Mouse (Mus musculus) regulatory T cell (primary cell): Measurements from ENCODE around the gene Lgals3.

ENCODE experiments used
- in situ Hi-C: fragments of 300-600 bp; cut with MboI, MseI; formaldehyde crosslinking; loops from one replicate; pipeline ENCODE4 v1.15.1; 2025; ENCODE audit warnings: high pct_unique_total_duplicates

Lgals3 gene

GRCm38 (mm10) chr14:47369741-47370140 is 2.2 kb downstream of the Lgals3 start:
- in situ Hi-C loops: no loop called here

- in situ Hi-C loops: no loop called here
Observed at GRCm38 (mm10) chr14:47370790-47371189, 3.2 kb downstream of the Lgals3 start.

- in situ Hi-C loops: no loop called here
Observed at GRCm38 (mm10) chr14:47371689-47372088, 4.1 kb downstream of the Lgals3 start.

- in situ Hi-C loops: no loop called here
Observed at GRCm38 (mm10) chr14:47373728-47374678, 6.5 kb downstream of the Lgals3 start.

- in situ Hi-C loops: no loop called here
Observed at GRCm38 (mm10) chr14:47376526-47376925, 9.0 kb downstream of the Lgals3 start.

GRCm38 (mm10) chr14:47378336-47378735 is 10.8 kb downstream of the Lgals3 start:
- in situ Hi-C loops: no loop called here

GRCm38 (mm10) chr14:47383911-47384310 is 16.4 kb downstream of the Lgals3 start:
- in situ Hi-C loops: no loop called here

- in situ Hi-C loops: no loop called here
Observed at GRCm38 (mm10) chr14:47384653-47385052, 17.1 kb downstream of the Lgals3 start.

- in situ Hi-C loops: no loop called here
Observed at GRCm38 (mm10) chr14:47386125-47386524, 18.6 kb downstream of the Lgals3 start.

GRCm38 (mm10) chr14:47393354-47394094 is 26.0 kb downstream of the Lgals3 start:
- in situ Hi-C loops: no loop called here

- in situ Hi-C loops: loop anchor here (5.0 kb wide), 1 partner anchor 63 kb away; no protein-coding TSS in a partner anchor
Observed at GRCm38 (mm10) chr14:47395007-47395406, 27.5 kb downstream of the Lgals3 start.

- in situ Hi-C loops: loop anchor here (5.0 kb wide), 1 partner anchor 63 kb away; no protein-coding TSS in a partner anchor
Observed at GRCm38 (mm10) chr14:47395462-47396026, 28.0 kb downstream of the Lgals3 start.

- in situ Hi-C loops: loop anchor here (5.0 kb wide), 1 partner anchor 64 kb away; no protein-coding TSS in a partner anchor
Observed at GRCm38 (mm10) chr14:47396165-47396652, 28.7 kb downstream of the Lgals3 start.

GRCm38 (mm10) chr14:47402735-47403134 is 35.2 kb downstream of the Lgals3 start:
- in situ Hi-C loops: no loop called here

GRCm38 (mm10) chr14:47406000-47406399 is 38.4 kb downstream of the Lgals3 start:
- in situ Hi-C loops: no loop called here

- in situ Hi-C loops: no loop called here
Observed at GRCm38 (mm10) chr14:47417346-47417745, 49.8 kb downstream of the Lgals3 start.

- in situ Hi-C loops: no loop called here
Observed at GRCm38 (mm10) chr14:47417775-47418665, 50.5 kb downstream of the Lgals3 start, which contains the start of gene Dlgap5. Gene Dlgap5 (minus strand): TSS chr14:47418407.

- in situ Hi-C loops: no loop called here
Observed at GRCm38 (mm10) chr14:47418666-47418991, 51.1 kb downstream of the Lgals3 start.

GRCm38 (mm10) chr14:47419034-47419625 is 51.6 kb downstream of the Lgals3 start:
- in situ Hi-C loops: no loop called here

GRCm38 (mm10) chr14:47419723-47420276 is 52.2 kb downstream of the Lgals3 start:
- in situ Hi-C loops: no loop called here
